Mouse (Mus musculus): ENCODE results near the gene Tsc2. TPM values are rescaled to one million over a fixed set of nuclear protein-coding genes. Genes with fewer than 3 reads are reported as not detected.

Gene Tsc2
- polyA plus RNA-seq, 1 experiment from 2014 or later, result 74.1 TPM

DNA sequence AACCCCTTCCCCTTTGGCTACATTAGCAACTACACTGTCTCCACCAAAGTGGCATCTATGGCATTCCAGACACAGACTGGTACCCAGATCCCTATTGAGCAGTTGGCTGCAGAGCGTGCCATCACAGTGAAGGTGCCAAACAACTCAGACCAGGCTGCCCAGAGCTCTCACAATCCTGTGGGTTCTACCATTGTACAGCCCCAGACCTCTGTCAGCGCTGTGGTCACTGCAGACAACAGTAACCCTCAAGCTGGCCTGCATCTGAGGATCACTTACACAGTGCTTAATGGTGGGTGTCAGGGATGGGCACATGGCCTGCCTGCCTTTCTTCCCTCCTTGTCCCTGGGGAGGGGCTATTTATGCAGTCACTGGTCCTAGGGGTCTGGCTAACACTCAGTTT is 52.1 kb downstream of the Tsc2 start:
- Histone ChIP-seq H3K4me1 (replicated peaks) (no peaks in the 10 kb centered on the region), H3K27me3 (no peaks in the 10 kb centered on the region), H3K9ac (replicated peaks) (no peak overlapping the region), H3K9me3 (no peaks in the 10 kb centered on the region), H3K4me2 (replicated peaks) (no peak overlapping the region), H3K4me3 (replicated peaks) (no peak overlapping the region), H3K36me3 (peaks cover 84% of the 10 kb centered on the region), H3K27ac (no peak overlapping the region)
- 97% methylated on average over 2 of the region's 2 CpGs for WGBS
- ATAC-seq, result no peak

DNA sequence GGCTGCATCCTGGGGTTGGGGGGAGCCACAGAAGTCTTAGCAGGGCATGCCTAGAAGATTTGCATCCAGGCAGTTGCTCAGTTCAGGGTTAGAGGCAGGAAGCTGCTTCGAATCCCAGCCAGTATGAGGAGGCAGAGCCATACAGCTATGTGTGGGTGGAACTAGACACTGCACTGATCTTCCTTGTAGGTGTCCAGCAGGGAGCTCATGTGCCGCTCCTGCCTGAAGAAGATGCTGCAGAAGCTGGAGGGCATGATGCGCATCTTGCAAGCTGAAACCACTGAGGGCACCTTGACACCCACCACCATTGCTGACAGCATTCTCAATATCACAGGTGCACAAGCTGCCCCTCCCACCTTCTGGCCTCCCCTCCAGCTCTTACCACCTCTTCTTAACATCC is 52.9 kb downstream of the Tsc2 start:
- H3K36me3 ChIP-seq, result peaks cover 91% of the 10 kb centered on the region
- no peaks in the 10 kb centered on the region for H3K9me3 ChIP-seq
- no peak overlapping the region for H3K4me3 ChIP-seq (replicated peaks)
- 98% methylated on average over 3 of the region's 3 CpGs for WGBS
- no peaks in the 10 kb centered on the region for H3K4me1 ChIP-seq (replicated peaks)
- H3K4me2 ChIP-seq (replicated peaks), result no peak overlapping the region
- no peaks in the 10 kb centered on the region for H3K27me3 ChIP-seq
- H3K27ac ChIP-seq, result no peak overlapping the region
- no peak for ATAC-seq
- no peak overlapping the region for H3K9ac ChIP-seq (replicated peaks)

DNA sequence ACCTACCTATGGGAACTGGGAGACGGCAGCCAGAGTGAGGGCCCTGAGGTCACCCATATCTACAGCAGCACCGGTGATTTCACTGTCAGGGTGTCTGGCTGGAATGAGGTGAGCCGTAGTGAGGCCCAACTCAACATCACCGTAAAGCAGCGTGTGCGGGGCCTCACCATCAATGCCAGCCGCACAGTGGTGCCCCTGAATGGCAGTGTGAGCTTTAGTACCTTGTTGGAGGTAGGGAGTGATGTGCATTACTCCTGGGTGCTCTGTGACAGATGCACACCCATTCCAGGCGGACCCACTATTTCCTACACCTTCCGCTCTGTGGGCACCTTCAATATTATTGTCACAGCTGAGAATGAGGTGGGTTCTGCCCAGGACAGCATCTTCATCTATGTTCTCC is 58.6 kb downstream of the Tsc2 start:
- WGBS, result 97% methylated on average over 9 of the region's 9 CpGs
- Histone ChIP-seq H3K4me2 (replicated peaks) (no peak overlapping the region), H3K36me3 (peaks cover 93% of the 10 kb centered on the region), H3K4me3 (replicated peaks) (no peak overlapping the region), H3K4me1 (replicated peaks) (no peaks in the 10 kb centered on the region), H3K27ac (no peak overlapping the region), H3K9me3 (no peaks in the 10 kb centered on the region), H3K27me3 (no peaks in the 10 kb centered on the region), H3K9ac (replicated peaks) (no peak overlapping the region)
- ATAC-seq, result no peak

DNA sequence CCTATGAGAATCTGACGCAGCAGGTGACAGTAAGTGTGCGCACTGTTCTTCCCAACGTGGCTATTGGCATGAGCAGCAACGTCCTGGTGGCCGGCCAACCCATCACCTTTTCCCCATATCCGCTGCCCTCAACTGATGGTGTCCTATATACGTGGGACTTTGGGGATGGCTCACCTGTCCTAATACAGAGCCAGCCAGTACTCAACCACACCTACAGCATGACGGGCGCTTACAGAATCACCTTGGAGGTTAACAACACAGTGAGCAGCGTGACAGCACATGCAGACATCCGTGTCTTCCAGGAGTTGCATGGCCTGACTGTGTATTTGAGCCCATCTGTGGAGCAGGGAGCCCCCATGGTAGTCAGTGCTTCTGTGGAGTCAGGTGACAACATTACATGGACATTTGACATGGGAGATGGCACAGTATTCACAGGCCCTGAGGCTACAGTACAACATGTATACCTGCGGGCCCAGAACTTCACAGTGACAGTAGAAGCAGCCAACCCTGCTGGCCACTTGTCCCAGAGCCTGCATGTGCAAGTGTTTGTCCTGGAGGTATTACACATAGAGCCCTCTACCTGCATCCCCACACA is 59.7 kb downstream of the Tsc2 start:
- H3K4me1 ChIP-seq (replicated peaks), result no peaks in the 10 kb centered on the region
- H3K9ac ChIP-seq (replicated peaks), result no peak overlapping the region
- ATAC-seq, result no peak
- no peak overlapping the region for H3K4me3 ChIP-seq (replicated peaks)
- no peak overlapping the region for H3K27ac ChIP-seq
- WGBS, result 95% methylated on average over 12 of the region's 12 CpGs
- no peaks in the 10 kb centered on the region for H3K9me3 ChIP-seq
- H3K4me2 ChIP-seq (replicated peaks), result no peak overlapping the region
- peaks cover 88% of the 10 kb centered on the region for H3K36me3 ChIP-seq
- no peaks in the 10 kb centered on the region for H3K27me3 ChIP-seq

DNA sequence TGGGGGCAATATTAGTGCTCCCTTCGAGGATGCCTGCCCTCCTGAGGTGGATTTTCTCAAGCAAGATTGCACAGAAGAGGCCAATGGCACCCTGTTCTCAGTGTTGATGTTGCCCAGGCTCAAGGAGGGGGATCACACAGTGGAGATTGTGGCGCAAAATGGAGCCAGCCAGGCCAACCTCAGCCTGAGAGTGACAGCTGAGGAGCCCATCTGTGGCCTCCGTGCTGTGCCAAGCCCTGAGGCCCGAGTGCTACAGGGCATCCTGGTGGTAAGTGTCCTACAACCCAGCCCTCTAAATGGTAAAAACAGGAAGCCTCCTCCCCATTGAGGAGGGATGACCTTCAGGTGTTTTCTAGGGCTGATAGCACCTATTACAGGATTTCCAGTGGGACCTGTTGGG is 62.6 kb downstream of the Tsc2 start:
- 93% methylated on average over 4 of the region's 4 CpGs for WGBS
- H3K36me3 ChIP-seq, result peaks cover 93% of the 10 kb centered on the region

DNA sequence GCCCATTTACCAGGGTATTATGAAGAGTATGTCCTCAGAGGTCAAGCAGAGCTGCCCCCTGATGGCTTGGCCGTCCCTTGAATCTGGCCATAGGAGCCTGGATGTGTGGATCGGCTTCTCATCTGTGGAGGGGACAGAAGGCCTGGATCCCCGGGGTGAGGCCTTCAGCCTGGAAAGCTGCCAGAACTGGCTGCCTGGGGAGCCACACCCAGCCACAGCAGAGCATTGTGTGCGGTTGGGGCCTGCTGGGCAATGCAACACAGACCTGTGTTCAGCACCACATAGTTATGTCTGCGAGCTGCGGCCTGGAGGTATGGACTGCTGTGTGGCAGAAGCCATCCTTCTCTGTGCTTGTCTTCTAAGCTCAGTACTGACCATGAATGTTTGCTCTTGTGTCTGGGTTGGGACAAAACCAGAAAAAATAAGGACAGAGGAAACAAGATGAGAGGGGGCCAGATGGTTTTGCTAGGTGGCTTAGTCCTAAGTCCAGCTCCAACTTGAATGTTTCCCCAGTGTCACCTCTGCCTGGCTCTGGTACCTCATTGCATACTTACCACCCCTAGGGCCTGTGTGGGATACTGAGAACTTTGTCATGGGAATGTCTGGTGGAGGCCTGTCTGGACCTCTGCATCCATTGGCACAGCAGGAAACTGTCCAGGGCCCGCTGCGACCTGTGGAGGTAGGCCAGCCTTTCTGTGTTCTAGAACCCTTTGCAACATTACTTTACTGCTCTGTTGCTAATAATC is 65.2 kb downstream of the Tsc2 start:
- 0 out of 2 replicates have a peak overlapping the region, but pooled peaks have one; percentile 39 for H3K27ac ChIP-seq
- no peak overlapping the region; the same call in 1 of the 2 replicates for H3K9ac ChIP-seq (replicated peaks)
- no peaks in the 10 kb centered on the region for H3K27me3 ChIP-seq
- no peak overlapping the region for H3K4me3 ChIP-seq (replicated peaks)
- ATAC-seq, result no peak
- H3K9me3 ChIP-seq, result no peaks in the 10 kb centered on the region
- peaks cover 6% of the 10 kb centered on the region; the same call in 1 of the 2 replicates for H3K4me1 ChIP-seq (replicated peaks)
- no peak overlapping the region for H3K4me2 ChIP-seq (replicated peaks)
- H3K36me3 ChIP-seq, result peaks cover 67% of the 10 kb centered on the region
- 76% methylated on average over 8 of the region's 8 CpGs for WGBS

More for the DNA sequence above, 62.6 kb downstream of the Tsc2 start:
- no peak overlapping the region for H3K4me3 ChIP-seq (replicated peaks)
- H3K27ac ChIP-seq, result no peak overlapping the region
- H3K27me3 ChIP-seq, result no peaks in the 10 kb centered on the region
- no peak overlapping the region for H3K9ac ChIP-seq (replicated peaks)
- H3K4me1 ChIP-seq (replicated peaks), result peaks cover 6% of the 10 kb centered on the region; the same call in 1 of the 2 replicates
- H3K4me2 ChIP-seq (replicated peaks), result no peak overlapping the region
- no peak for ATAC-seq
- H3K9me3 ChIP-seq, result no peaks in the 10 kb centered on the region

DNA sequence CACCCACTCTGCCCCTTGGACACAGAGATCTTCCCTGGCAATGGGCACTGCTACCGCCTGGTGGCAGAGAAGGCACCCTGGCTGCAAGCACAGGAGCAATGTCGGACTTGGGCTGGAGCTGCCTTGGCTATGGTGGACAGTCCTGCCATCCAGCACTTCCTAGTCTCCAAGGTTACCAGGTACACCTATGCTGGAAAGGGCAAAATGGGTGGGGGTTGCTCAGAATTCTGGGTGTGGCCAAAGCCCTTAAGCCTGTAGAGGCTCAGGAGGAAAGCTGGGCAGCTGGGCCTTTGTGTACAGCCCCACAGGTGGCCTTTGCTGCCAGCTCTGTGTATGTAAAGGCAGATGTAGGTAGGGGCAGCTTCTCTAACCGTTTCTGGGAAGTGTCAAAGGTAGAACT is 66.6 kb downstream of the Tsc2 start:
- Histone ChIP-seq H3K9ac (replicated peaks) (no peak overlapping the region), H3K27me3 (no peaks in the 10 kb centered on the region), H3K4me2 (replicated peaks) (no peak overlapping the region), H3K9me3 (no peaks in the 10 kb centered on the region), H3K4me3 (replicated peaks) (no peak overlapping the region), H3K27ac (no peak overlapping the region), H3K36me3 (peaks cover 53% of the 10 kb centered on the region), H3K4me1 (replicated peaks) (peaks cover 6% of the 10 kb centered on the region; the same call in 1 of the 2 replicates)
- ATAC-seq, result no peak
- 68% methylated on average over 3 of the region's 3 CpGs for WGBS

DNA sequence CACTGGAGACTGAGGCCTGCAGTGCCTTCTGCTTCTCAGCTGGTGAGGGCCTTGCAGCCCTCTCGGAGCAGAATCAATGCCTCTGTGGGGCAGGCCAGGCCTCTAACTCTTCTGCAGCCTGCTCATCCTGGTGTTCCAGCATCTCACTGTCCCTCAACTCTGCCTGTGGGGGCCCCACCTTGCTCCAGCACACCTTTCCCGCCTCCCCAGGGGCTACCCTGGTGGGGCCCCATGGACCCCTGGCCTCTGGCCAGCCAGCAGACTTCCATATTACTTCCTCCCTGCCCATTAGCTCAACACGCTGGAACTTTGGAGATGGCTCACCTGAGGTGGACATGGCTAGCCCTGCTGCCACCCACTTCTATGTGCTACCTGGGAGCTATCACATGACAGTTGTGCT is 67.3 kb downstream of the Tsc2 start:
- 89% methylated on average over 3 of the region's 3 CpGs for WGBS
- Histone ChIP-seq H3K36me3 (peaks cover 46% of the 10 kb centered on the region), H3K4me1 (replicated peaks) (peaks cover 6% of the 10 kb centered on the region; the same call in 1 of the 2 replicates), H3K27ac (no peak overlapping the region), H3K9ac (replicated peaks) (no peak overlapping the region), H3K9me3 (no peaks in the 10 kb centered on the region), H3K4me2 (replicated peaks) (no peak overlapping the region), H3K4me3 (replicated peaks) (no peak overlapping the region), H3K27me3 (no peaks in the 10 kb centered on the region)
- no peak for ATAC-seq

DNA sequence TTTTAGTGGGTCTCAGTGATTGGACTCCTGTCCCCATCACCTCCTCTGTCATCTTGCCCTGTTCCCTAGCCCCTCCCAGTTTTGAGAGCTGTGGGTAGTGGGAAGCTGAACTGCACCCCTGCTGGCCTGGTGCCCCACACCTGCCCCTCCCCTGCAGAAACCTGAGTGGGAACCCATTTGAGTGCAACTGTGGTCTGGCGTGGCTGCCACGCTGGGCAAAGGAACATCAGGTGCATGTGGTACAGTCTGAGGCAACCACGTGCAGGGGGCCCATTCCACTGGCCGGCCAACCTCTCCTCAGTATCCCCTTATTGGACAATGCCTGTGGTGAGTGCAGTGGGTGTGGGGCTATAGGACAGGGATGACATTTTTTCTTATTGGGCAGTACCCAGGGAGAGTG is 68.0 kb downstream of the Tsc2 start:
- H3K36me3 ChIP-seq, result peaks cover 39% of the 10 kb centered on the region
- 90% methylated on average over 4 of the region's 4 CpGs for WGBS
- ATAC-seq, result no peak

DNA sequence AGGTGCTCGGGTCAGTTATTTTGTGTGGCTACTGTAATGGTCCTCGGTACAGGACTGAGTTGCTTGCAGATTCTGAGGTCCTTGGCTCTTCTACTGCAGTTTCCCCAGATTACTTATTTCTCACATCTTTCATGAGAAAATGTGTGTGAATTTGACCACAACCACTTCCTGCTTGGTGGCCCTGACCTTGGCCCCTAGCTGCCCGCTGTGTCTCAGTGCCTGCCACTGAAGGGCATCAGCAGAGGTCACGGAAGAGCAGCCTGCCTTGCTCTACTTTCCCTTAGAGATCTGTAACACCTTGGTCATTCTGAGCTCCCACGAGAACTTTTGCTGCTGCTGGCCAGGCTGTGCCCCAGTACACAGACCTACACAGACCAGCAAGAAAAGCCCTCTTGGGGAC is 68.8 kb downstream of the Tsc2 start:
- Histone ChIP-seq H3K27me3 (no peaks in the 10 kb centered on the region), H3K27ac (no peak overlapping the region), H3K4me1 (replicated peaks) (peaks cover 16% of the 10 kb centered on the region), H3K9ac (replicated peaks) (no peak overlapping the region), H3K4me3 (replicated peaks) (no peak overlapping the region), H3K36me3 (peaks cover 31% of the 10 kb centered on the region), H3K9me3 (no peaks in the 10 kb centered on the region), H3K4me2 (replicated peaks) (no peak overlapping the region)
- ATAC-seq, result no peak
- WGBS, result 89% methylated on average over 5 of the region's 5 CpGs

More for the DNA sequence above, 68.0 kb downstream of the Tsc2 start:
- Histone ChIP-seq H3K9me3 (no peaks in the 10 kb centered on the region), H3K9ac (replicated peaks) (no peak overlapping the region), H3K4me1 (replicated peaks) (peaks cover 8% of the 10 kb centered on the region), H3K27ac (no peak overlapping the region), H3K4me2 (replicated peaks) (no peak overlapping the region), H3K27me3 (no peaks in the 10 kb centered on the region), H3K4me3 (replicated peaks) (no peak overlapping the region)

DNA sequence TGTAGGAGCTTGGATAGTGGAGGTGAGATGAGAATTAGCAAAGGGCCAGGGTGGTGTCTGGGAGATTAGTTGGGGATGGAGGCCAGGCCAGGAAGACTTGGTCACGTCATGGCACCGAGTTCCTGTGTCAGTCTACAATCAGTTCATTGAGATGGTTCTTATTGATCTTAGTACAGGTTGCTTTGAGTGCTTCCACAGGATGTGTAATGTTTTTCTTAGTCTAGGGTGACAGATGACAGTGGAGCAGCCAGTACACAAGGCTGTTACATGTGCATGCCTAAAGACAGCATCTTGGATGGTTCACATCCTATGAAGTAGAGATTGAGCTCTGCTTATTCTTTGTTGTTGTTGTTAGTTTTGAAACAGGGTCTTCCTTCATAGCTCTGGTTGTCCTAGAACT is 70.8 kb downstream of the Tsc2 start:
- Histone ChIP-seq H3K27ac (no peak overlapping the region), H3K4me2 (replicated peaks) (no peak overlapping the region), H3K4me3 (replicated peaks) (no peak overlapping the region), H3K36me3 (peaks cover 18% of the 10 kb centered on the region), H3K9ac (replicated peaks) (no peak overlapping the region), H3K9me3 (no peaks in the 10 kb centered on the region), H3K27me3 (no peaks in the 10 kb centered on the region), H3K4me1 (replicated peaks) (peaks cover 29% of the 10 kb centered on the region)
- 95% methylated on average over 2 of the region's 2 CpGs for WGBS
- no peak for ATAC-seq

DNA sequence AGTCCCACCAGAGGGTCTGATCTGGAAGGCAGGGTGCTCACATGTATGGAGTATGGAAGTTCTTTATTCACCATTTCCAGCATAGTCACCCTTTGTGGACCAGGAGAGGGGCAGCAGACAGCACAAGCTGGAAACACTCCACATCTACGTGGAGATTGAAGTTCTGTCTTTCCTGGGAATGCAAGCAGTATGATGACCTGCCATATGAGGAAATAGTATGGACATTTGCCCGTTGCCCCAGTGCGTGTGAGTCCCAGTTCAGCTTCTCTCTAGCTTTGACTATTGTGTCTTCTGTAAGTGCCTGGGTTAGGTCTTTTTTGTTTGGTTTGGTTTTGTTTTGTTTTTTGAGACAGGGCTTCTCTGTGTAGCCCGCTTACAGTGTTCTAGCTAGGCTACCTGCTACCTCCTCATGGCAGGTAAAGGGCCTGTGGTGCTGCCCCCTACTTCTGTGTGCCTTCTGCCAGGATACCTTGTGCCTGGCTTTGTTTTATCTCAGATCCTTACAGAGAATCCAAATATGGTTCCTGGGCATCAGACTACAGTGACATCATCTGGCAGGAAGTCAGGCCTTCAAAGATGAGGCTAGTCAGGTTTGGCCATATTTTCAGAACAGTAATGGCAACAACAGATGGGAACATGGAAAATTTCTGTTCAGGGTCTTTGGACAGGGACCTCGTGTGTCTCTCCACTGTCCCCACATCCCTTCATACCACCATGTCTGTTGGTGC is 72.0 kb downstream of the Tsc2 start:
- no peak for ATAC-seq
- Histone ChIP-seq H3K4me3 (replicated peaks) (no peak overlapping the region), H3K4me2 (replicated peaks) (no peak overlapping the region), H3K9ac (replicated peaks) (no peak overlapping the region), H3K27me3 (no peaks in the 10 kb centered on the region), H3K9me3 (no peaks in the 10 kb centered on the region), H3K36me3 (peaks cover 7% of the 10 kb centered on the region), H3K4me1 (replicated peaks) (peaks cover 28% of the 10 kb centered on the region), H3K27ac (no peak overlapping the region)
- 92% methylated on average over 5 of the region's 5 CpGs for WGBS
